Mouse (Mus musculus): ENCODE measurements around the gene Alcam.
A peak's percentile ranks its signal among the peaks of the same experiment; 100 is the strongest.

Gene Alcam

DNA sequence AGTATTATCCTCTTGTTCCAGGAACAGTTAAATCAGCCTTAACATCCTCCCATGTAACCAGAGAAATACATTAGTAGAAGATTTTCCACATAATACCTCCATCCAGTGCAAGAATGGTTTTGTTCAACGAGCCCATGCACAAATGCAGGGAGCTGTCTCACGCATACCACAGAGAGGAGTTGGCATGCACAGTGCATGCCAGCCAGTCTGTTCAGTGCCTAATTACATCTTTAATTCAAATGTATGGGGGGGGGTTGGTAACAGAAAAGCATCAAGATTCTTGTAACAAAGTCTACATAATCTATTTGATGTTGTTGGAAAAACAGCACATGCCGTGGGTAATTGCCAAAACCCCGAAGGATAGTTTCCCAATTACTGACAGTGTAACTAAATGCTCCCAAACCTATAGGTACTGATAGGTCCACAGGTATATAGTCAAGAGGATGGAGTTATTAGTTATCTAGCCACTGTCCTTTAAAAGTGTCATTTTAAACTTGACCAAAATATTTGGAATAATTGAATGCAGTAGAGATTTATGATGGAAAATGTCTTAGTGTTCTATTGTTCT, 89.8 kb downstream of the Alcam start:
- no peak for DNase-seq

DNA sequence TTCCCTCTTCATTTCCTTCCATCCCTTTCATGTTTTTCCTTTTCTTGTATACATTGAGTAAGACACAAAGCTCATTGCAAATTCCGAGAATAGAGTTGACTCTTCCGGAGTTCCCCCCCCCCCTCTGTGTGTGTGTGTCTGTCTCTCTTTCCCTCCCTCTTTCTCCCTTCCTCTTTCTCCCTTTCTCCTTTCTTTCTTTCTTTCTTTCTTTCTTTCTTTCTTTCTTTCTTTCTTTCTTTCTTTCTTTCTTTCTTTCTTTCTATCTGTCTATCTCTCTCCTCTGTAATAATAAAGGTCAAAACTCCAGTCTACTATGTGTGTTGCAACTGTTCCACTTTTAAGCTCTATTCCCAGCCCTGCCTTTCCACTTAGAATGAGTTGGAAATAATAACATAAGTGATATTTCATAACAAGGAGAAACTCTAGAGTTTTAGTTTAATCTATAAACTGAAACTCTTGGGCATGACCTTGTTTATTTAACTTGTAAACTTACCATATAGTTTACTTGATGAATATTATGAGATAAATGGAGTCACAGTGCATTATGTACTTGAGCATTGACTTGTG, 110.3 kb downstream of the Alcam start:
- no peak for DNase-seq

DNA sequence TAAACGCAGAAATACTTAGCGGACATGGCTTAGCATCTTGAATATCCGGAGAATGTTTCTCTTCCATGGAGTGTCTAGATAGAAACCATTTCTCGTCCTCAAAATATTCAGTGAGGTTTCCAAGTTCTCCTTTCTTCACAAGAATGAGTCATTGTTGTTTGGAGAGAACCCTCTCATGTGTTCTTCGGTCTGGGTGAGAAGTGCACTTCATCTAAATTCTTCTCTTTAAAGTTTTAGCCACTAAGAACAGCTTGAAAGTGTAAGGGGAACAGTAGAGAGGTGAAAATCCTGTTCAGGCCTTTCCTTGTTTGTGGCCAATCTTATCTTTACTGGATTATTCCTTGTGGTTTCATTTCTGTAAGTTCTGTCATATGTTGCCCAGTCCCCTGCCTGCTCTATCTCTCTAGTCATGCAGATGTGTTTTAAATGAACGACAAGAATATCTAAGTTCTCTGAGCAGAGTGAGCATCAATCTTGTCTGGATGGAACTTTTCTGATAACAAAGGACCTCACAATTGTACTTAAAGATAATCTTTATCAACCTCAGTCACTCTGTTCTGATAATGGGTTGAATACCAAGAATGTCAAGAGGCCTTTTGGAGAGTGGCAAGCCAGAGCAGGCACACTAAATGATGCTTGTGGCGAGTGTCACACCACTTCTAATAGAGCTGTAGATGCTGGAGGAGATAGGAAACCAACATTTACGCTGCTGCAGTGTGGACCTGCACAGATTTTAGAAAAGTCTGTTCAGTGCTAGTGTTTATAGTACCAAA, 111.0 kb downstream of the Alcam start:
- DNase-seq, result no peak

DNA sequence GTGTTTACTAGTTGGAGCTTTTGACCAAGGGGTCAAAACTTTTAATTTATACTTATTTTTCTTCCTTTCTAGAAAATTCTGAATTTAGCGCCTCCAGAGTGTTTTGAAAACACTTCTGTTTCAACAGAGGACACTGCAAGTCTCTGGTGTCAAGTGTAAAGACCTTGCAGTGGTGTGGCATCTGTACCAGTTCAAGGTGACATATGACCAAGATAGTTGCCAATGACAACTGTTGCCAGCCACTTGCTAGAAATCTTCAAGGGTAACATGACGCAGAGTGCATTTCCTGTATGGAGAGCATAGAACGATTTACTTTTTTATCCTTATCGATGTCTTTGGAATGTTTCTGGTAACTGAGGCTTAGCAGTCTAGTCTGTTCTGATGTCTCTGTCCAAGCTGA, 119.8 kb downstream of the Alcam start:
- DNase-seq, result no peak

DNA sequence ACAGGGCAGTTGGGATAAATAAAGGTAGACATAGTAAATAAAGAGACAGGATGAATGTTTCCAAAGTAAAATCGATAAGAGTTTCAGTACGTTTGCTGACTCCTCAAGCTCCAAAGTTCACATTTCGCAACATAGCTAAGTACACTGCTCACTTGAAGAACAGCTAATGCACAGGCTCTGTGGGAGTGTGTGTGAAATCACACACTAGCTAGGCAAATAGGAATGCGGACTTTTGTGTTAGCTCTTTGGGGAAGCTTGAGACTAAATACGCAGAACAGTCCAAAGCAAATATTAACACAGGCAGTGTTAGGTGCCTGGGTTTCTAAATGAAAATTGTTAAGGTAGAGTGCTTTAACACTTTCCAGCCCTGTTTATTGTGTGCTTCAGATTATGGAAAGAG, 120.2 kb downstream of the Alcam start:
- DNase-seq, result no peak

DNA sequence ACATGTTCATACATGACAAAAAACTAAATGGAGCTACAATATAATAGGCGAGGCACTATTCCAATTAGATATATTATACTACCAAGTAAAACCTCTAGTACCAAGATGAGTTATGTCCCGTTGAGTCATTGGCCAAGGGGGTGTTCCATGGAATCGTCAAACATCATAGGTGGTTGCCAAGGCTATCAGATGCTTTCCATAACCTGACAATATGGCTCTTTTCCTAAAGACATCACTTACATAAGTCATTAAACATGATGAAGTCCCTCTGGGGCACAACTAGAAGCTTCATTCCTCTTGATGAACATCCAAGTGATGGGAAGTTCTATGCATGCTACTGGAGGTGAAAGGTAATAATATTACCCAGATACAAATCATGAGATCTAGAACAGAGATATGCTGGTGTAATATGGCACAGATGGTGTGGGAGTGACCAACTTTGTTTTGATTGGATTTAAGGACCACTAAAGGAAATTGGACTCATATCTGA, 122.5 kb downstream of the Alcam start:
- DNase-seq, result no peak

DNA sequence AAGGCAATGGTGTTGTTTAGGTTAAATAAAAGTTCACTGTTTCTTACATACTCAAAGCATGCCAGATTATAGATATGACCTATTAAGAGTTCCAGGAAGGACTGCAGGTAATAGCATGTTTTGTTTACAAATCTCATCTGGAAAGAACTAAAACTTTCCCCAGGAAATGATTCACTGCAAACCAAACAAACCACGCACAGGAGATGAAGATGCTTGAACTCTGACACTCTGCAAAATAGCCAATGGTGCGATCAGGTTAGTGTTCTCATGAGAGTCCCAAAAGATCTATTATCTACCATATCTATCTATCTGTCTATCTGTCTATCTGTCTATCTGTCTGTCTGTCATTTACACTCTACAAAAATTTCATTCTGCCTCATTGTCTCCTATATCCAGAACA, 124.5 kb downstream of the Alcam start:
- DNase-seq, result no peak

DNA sequence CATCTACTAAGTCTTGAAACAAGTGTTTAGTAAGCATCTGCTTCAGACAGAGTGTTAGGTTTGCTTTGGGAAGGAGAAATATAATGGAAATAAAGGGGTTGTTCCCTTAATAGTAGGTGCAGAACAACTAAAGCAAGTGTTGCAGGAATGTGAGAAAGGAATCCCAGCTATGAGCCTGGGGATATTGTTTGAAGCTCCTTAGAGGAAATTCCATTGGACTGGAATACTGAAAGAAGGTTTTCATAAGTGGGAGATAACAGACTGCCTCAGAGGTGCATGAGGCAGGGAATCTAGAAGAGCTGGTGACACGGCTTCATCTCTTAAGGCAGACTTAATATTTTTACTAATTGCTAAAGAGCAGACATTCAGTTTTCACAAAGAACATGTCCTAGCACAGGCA, 134.6 kb downstream of the Alcam start:
- no peak for DNase-seq

DNA sequence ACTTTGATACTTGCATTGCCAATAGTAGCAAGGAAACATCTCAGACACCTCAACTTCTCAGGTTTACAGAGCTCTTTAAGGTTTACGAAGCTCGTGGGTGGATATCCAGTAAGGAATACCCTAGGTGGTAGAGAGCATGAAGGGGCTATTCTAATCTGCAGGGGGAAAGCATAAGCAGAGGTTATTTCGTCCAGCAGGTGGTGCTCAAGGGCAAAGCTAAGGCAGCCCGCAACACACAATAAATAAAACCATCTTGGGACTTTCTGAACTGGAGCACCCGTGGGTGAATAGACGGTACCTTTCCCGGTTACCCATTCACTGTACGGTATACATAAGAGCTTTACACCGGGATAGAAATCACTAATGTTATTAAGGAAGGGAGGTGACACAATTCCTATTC, 142.8 kb downstream of the Alcam start:
- DNase-seq, result peak; percentile 66

DNA sequence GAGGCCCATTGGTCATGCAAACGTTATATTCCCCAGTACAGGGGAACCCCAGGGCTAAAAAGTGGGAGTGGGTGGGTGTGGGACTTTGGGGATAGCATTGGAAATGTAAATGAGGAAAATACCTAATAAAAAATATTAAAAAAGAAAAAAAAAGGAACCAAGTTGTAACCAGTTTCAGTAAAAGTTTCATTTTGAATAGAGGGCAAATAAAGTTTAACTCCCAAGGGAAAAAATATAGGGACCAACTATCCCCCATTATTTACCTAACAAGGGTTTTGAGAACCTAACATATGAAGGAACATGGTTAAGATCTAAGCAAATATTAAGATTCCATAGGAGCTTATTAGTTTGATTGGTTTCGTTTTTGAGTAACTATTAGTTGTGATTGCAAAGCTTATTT, 146.9 kb downstream of the Alcam start:
- no peak for DNase-seq

DNA sequence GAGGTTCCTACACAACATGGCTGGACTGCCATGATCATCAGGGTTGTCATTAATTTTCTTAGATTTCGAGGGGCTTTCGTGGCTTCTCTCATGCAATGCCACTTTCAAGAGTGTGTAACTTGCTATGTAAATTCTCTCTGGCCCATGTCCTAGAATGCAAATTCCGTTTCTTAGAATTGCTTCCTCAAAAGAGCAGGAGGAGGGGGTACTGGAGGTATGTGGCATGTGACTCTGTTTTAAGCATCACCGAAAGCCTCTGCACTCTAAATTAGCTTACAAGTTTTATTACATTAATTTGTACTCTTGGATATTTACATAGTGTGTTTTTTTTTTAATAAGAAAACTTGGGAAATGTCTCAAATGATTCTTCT, 150.4 kb downstream of the Alcam start:
- no peak for DNase-seq

DNA sequence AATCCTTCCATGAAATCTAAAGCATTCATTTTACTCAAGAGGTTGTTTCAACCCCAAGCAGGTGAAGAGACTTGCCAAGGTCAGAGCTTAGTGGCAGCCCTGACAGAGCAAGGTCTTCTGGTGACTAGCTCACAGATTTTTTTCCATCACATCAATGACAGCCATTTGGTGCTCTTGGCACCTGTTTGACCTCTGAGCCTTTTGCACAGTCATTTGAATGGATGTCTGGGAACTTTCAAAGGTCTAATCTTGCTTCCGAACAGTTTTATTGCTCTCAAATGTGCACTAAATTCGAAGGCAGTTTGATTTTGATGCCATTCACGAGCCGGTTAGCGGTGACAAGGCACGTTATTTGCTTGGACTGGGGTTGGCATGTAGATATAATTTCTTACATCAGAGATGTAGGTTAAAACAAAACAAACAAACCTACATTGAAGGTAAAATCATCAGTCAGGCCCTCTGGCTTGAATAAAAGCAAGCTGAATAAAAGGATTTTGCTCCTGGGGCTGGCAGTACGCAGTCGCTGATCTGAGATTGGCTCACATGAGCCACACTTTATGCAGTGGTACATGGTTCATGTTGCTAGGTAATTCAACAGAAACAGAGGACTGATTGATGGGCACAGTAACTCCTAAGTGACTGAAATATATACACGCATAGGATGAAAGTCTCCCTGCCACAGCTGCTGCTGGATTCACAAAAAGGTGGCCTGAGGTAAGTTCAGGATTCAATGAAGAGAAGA, 150.9 kb downstream of the Alcam start:
- no peak for DNase-seq

DNA sequence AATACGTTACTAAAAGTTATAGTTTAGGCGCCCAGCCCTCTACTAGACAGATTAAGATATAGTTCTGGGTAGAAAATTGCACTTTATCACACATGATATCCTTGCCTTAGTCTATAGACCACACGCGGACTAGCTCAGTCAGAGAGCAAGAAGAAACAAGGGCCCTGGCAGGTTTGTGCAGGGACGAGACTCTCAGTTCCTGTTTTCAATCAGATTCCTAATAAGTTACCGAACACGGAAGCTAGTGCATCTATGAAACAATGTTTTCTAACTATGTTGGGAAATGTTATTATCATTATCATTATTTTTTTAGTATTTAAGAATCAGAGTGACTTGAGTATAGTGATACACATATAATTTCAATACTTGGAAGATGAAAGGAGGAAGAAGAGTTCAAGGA, 152.1 kb downstream of the Alcam start:
- no peak for DNase-seq

DNA sequence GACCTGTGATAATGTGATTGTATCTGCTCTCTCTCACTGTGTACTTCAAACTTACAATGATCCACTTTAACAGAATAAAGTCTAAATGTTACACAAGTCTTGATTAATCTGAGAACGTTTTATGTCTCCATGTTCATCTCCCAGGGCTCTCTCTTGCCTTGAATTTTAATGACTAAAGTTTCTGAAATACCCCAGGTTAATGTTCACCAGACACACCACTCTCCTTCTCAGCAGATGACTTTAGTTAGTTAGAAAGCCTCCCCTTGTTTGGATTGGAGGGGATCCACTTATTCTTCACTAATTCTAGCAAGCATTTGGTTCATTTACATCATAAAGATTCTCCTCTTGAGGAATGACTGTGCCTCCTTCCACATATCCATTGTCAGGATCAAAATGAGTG, 157.5 kb downstream of the Alcam start:
- no peak for DNase-seq

DNA sequence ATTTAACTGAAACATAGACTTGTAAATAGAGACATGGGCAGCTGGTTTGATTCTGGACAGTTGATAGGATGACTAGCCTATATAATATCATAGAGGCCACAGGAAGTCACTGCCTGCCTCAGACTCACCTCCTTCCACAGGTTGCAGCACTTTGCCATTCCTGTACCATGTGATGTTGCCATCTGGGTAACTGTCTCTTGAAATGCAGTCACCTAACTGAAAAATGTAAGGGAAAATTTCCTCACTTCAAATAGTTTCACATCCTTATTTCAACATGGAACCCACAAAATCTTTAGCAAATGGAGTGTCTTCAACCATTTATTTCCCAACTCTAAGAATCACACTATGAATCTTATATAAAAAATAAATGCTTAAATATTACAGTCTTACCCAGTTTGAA, 158.3 kb downstream of the Alcam start:
- no peak for DNase-seq

DNA sequence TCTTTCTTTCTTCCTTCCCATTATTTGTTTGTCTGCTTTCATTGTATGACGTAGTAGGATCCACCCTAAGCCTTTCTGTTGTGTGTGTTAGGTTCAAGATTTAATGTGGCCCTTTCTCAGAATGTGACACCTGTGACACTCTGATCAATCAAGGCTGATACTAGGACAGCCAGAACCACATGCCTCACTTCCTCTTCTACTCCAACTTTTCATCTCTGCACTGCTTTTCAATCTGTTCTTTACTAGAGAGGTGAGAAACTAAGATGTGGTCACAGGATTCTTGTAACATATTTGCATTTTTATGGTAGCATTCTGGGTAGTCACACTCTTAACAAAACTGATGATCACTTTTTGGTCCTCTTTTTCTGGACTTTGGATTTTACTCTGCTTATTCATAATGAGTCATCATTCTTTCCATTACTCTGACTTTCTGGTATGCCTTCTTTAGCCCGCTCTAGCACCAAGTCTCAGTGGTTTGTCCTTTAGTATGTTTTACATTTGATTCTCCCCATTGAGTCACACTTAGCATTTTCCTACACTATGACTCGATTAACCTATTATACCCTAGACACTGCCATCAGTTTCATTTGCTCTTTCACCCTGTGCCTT, 161.3 kb downstream of the Alcam start:
- no peak for DNase-seq

DNA sequence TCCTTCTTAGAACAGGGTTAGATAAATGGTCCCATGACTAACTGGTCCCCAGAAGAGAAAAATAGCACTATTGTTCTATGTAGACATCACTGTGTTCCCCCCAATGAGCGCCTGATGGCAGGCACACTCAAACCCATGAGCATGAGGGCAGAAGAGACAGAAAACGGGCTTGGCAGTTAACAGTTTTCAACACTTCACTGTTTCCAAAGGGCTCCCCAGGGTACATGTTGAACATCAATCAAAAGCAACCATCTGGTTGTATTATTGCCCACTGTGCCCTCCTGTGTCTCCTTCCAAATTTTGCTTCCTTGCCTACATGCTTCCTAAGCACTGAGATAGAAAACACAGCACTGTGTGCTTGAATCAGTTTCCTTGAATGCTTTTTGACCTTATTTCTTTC, 173.7 kb downstream of the Alcam start:
- DNase-seq, result peak; percentile 56

DNA sequence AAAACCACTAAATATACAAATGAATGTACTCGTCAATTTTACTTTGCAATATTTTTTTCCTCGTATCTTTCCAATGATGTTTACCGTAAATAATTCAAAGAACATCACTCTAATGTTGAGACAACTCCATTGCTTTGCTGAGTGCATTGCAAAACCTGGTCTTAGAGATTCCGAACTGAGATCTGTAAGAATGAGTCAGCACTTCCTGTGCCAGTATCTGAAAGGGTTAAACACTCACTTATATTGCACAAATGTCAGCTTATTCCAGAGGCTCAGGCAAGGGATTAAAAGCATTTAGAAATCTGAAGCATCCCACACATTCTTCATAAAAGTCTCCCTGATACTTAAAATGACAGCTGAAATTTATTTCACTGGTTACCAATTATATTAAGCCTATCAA, 188.8 kb downstream of the Alcam start:
- DNase-seq, result no peak

DNA sequence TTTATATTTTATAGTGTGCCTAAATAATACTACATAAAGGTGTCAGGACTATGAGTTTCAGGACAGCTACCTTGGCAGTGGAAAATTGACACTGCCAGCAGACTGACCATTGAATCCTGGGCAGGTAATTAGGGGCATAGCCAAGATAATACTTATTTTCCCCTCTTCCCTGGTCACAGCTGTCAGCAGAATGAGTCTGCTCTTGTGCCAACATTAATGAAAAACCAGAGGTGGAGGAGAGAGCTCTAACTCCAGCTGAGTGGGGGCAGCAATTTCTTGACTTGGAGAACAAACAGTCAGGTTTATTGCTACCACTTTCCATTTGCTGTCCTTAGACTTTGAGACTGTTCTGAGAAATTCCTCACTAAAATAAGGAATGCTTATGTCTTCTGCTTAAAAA, 190.1 kb downstream of the Alcam start:
- DNase-seq, result no peak

DNA sequence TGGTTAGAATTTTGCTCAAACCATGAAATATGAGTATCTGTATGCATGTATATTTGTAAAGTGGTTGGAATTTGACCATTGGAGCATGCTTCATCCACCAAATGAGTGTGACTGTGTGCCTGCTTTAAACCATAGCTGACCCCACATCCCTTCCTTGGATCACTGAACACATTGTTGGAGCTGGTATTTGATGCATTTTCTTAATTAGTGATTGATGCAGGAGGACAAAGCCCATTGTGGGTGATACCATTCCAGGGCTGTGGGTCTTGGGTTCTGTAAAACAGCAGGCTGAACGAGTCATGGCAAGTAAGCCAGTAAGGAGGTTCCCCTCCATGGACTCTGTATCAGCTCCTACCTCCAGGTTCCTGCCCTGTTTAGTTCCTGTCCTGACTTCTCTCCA, 191.3 kb downstream of the Alcam start:
- no peak for DNase-seq

DNA sequence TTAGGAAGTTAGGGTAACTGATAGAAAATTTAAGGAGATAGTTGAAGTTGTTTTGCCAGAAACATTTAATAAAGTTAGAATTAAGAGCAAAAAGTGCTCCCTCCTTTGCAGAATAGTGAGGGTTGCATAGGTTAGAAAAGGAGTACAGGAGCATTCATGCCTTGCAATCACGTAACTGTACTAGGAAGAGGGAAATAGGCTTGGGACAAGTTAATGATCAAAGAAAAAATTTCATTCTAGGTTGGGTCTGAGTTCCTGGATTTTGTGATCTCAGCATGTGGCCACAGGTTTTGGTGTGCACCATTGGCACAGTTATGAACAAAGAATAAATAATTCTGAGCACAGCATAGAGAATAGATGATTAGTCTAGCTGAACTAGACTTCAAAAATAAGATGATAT, 192.1 kb downstream of the Alcam start:
- DNase-seq, result no peak

DNA sequence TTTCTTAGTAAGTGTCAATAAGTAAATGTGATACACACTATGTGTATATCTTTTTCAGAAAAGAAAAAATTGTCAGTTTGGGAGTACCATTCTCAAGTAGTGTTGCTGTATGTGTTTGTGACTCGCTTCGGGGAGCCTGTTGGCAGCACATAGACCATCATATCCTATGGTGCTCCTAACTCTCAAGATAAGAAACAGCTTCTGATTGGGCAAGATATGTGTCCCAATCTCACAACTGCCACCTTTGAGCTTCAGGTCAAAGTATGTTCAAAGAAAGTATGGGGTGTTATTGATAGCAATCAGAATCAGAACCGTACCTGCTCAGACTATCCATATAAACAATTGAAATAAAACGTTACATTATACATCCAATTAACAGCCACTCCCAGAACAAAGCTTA, 202.9 kb downstream of the Alcam start:
- DNase-seq, result no peak

DNA sequence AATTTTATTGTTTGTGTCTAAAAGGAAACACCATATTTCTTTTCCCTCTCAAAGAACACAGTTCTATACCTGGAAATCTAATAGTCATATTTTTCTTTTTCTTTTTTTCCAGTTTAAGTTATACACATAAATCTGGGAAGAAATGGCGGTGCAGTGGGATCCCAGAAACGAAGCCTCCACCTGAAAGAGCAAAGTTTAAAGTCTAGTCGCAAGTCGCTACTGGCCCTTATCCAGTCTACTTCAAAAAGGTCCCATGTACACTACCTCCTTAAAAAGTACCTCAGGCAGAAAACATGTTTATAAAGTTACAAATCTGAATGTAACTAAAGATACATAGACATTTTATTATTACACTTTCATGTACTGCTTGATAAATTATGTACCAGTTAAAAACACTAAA, 203.7 kb downstream of the Alcam start:
- DNase-seq, result no peak

All from cerebellum, adult 9-10 months (tissue).